10 mouse cellular contexts compared by ENCODE assay signal in the genomic region with DNA sequence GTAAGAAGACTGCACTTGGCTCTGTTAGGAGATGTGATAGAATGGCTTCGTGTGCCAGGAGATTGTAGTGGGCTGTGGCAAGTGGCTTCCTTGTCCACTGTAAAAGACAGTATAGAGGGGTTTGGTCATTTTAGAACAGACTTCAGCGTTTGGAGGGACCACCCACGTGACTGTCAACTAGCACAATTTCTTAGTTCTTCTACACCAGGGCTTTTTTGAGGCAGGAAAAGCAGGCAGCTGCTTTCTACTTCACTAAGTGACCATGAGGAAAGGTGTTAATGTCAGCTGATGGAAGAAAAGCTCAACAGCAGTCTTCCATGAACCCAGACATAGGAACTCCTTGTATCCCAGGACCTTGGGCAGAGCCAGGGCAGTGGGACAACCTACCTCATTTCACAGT.
A peak's percentile ranks its signal among the peaks of the same experiment; 100 is the strongest.
DNase-seq lines count a peak whose midpoint lies in the region; ATAC-seq and TF ChIP-seq lines count a peak whose summit lies in the region.
"Had no signal": no experiment of that assay in that cellular context is flagged by ENCODE, and none has a peak within 500 bp of the region (broad histone marks: within the 10 kb centered on the region; RNA-seq: fewer than 3 reads in every experiment).

No protein-coding gene starts in this region.

- H3K27ac ChIP-seq in heart, embryonic 15.5 days, result peak overlapping the region; percentile 86
- H3K27ac ChIP-seq in liver, embryonic 11.5 days (ENCODE audit: low read depth, low read length), result peak overlapping the region; percentile 13; the same call in 1 of the 2 replicates
- no peak overlapping the region for H3K27ac ChIP-seq in liver, postnatal 0 days (ENCODE audit: low read depth)
- H3K27ac ChIP-seq in intestine, embryonic 15.5 days, result peak overlapping the region; percentile 92
- H3K27ac ChIP-seq in neural tube, embryonic 14.5 days (ENCODE audit: low read depth, low read length), result no peak overlapping the region
- H3K27ac ChIP-seq in forebrain, embryonic 15.5 days (replicated peaks), result no peak overlapping the region

- no peak for TF ChIP-seq CTCF in liver, postnatal 0 days (IDR thresholded peaks at IDR 0.05; ENCODE audit: low read depth)

- H3K4me2 ChIP-seq in heart, embryonic 15.5 days, result no peak overlapping the region
- no peak overlapping the region for H3K4me2 ChIP-seq in liver, embryonic 11.5 days
- H3K4me2 ChIP-seq in liver, postnatal 0 days (ENCODE audit: low read depth, low read length), result no peak overlapping the region
- H3K4me2 ChIP-seq in intestine, embryonic 15.5 days (replicated peaks), result no peak overlapping the region
- H3K4me2 ChIP-seq in neural tube, embryonic 14.5 days (ENCODE audit: low read depth, low read length), result no peak overlapping the region
- H3K4me2 ChIP-seq in forebrain, embryonic 15.5 days (replicated peaks), result no peak overlapping the region

- no peak for TF ChIP-seq EP300 in liver, postnatal 0 days (IDR thresholded peaks at IDR 0.05; ENCODE audit: low read depth)

- no peaks in the 10 kb centered on the region for H3K27me3 ChIP-seq in heart, embryonic 15.5 days
- H3K27me3 ChIP-seq in liver, embryonic 11.5 days (replicated peaks; ENCODE audit: control insufficient read depth, insufficient read depth, low read length), result no peaks in the 10 kb centered on the region
- H3K27me3 ChIP-seq in liver, postnatal 0 days (ENCODE audit: insufficient read depth, low read length), result no peaks in the 10 kb centered on the region
- no peaks in the 10 kb centered on the region for H3K27me3 ChIP-seq in intestine, embryonic 15.5 days (replicated peaks)
- H3K27me3 ChIP-seq in neural tube, embryonic 14.5 days (ENCODE audit: control insufficient read depth, insufficient read depth, low read length), result no peaks in the 10 kb centered on the region
- no peaks in the 10 kb centered on the region for H3K27me3 ChIP-seq in forebrain, embryonic 15.5 days

- peaks cover 49% of the 10 kb centered on the region for H3K4me1 ChIP-seq in heart, embryonic 15.5 days (replicated peaks)
- peaks cover 21% of the 10 kb centered on the region for H3K4me1 ChIP-seq in liver, embryonic 11.5 days (replicated peaks; ENCODE audit: control insufficient read depth, insufficient read depth, low read length)
- H3K4me1 ChIP-seq in liver, postnatal 0 days (ENCODE audit: insufficient read depth), result peaks cover 43% of the 10 kb centered on the region
- peaks cover 43% of the 10 kb centered on the region for H3K4me1 ChIP-seq in intestine, embryonic 15.5 days (replicated peaks)
- H3K4me1 ChIP-seq in neural tube, embryonic 14.5 days (ENCODE audit: control insufficient read depth, insufficient read depth, low read length), result peaks cover 11% of the 10 kb centered on the region
- H3K4me1 ChIP-seq in forebrain, embryonic 15.5 days, result peaks cover 9% of the 10 kb centered on the region

- peaks cover 8% of the 10 kb centered on the region; the same call in 1 of the 2 replicates for H3K36me3 ChIP-seq in heart, embryonic 15.5 days
- peaks cover 5% of the 10 kb centered on the region; the same call in 1 of the 2 replicates for H3K36me3 ChIP-seq in liver, embryonic 11.5 days (ENCODE audit: control insufficient read depth, insufficient read depth, low read length)
- peaks cover 13% of the 10 kb centered on the region for H3K36me3 ChIP-seq in liver, postnatal 0 days (replicated peaks; ENCODE audit: insufficient read depth, low read length)
- H3K36me3 ChIP-seq in intestine, embryonic 15.5 days, result 0 out of 2 replicates have a peak, but pooled peaks cover 3% of the 10 kb centered on the region
- H3K36me3 ChIP-seq in neural tube, embryonic 14.5 days (ENCODE audit: control insufficient read depth, insufficient read depth, low read length), result peaks cover 6% of the 10 kb centered on the region; the same call in 1 of the 2 replicates
- H3K36me3 ChIP-seq in forebrain, embryonic 15.5 days, result peaks cover 17% of the 10 kb centered on the region

- no peak for DNase-seq in heart, adult 8-10 months (ENCODE audit: low spot score)
- DNase-seq in liver, embryonic 11.5 days (ENCODE audit: low spot score), result no peak
- no peak for DNase-seq in liver, postnatal 0 days
- DNase-seq in right cerebral cortex, adult 18-20 months, result no peak
- DNase-seq: thymus, adult 18-20 months had no signal

- no peaks in the 10 kb centered on the region for H3K9me3 ChIP-seq in heart, embryonic 15.5 days (replicated peaks)
- H3K9me3 ChIP-seq in liver, embryonic 11.5 days (ENCODE audit: control insufficient read depth, low read length), result no peaks in the 10 kb centered on the region
- H3K9me3 ChIP-seq in liver, postnatal 0 days (ENCODE audit: low read length), result no peaks in the 10 kb centered on the region
- H3K9me3 ChIP-seq in intestine, embryonic 15.5 days, result no peaks in the 10 kb centered on the region
- H3K9me3 ChIP-seq in neural tube, embryonic 14.5 days (ENCODE audit: control insufficient read depth, low read length), result no peaks in the 10 kb centered on the region
- no peaks in the 10 kb centered on the region for H3K9me3 ChIP-seq in forebrain, embryonic 15.5 days

- H3K4me3 ChIP-seq in heart, embryonic 15.5 days, result no peak overlapping the region
- H3K4me3 ChIP-seq in liver, embryonic 11.5 days (ENCODE audit: low read depth, low read length), result no peak overlapping the region
- H3K4me3 ChIP-seq in liver, postnatal 0 days (ENCODE audit: low read depth, low read length), result no peak overlapping the region
- H3K4me3 ChIP-seq in intestine, embryonic 15.5 days (replicated peaks), result no peak overlapping the region
- H3K4me3 ChIP-seq in neural tube, embryonic 14.5 days (ENCODE audit: low read depth, low read length), result no peak overlapping the region
- no peak overlapping the region for H3K4me3 ChIP-seq in forebrain, embryonic 15.5 days
- H3K4me3 ChIP-seq: left cerebral cortex, adult 2 months had no signal

- 76% methylated on average over 3 of the region's 3 CpGs for WGBS in heart, embryonic 15.5 days
- WGBS in liver, embryonic 11.5 days, result 85% methylated on average over 3 of the region's 3 CpGs
- 71% methylated on average over 3 of the region's 3 CpGs for WGBS in liver, postnatal 0 days (ENCODE audit: insufficient replicate concordance)
- 58% methylated on average over 3 of the region's 3 CpGs for WGBS in intestine, embryonic 15.5 days
- WGBS in neural tube, embryonic 14.5 days, result 80% methylated on average over 3 of the region's 3 CpGs
- 83% methylated on average over 3 of the region's 3 CpGs for WGBS in forebrain, embryonic 15.5 days

- H3K9ac ChIP-seq in heart, embryonic 15.5 days, result no peak overlapping the region
- no peak overlapping the region for H3K9ac ChIP-seq in liver, embryonic 11.5 days (ENCODE audit: low read depth, low read length)
- H3K9ac ChIP-seq in liver, postnatal 0 days (replicated peaks), result no peak overlapping the region
- no peak overlapping the region for H3K9ac ChIP-seq in intestine, embryonic 15.5 days
- H3K9ac ChIP-seq in neural tube, embryonic 14.5 days (replicated peaks; ENCODE audit: low read depth, low read length), result no peak overlapping the region
- no peak overlapping the region for H3K9ac ChIP-seq in forebrain, embryonic 15.5 days (replicated peaks)

- ATAC-seq in heart, embryonic 15.5 days (replicated peaks; ENCODE audit: insufficient number of reproducible peaks, insufficient read depth, low FRiP score, low read depth), result peak; percentile 36; the same call in 1 of the 2 replicates
- ATAC-seq in liver, embryonic 11.5 days (replicated peaks; ENCODE audit: low FRiP score), result no peak
- no peak for ATAC-seq in liver, postnatal 0 days
- no peak for ATAC-seq in intestine, embryonic 15.5 days
- ATAC-seq in neural tube, embryonic 14.5 days (ENCODE audit: low read depth), result 0 out of 2 replicates have a peak, but pooled peaks have one; percentile 14
- no peak for ATAC-seq in forebrain, embryonic 15.5 days (replicated peaks)

Comparison
In these comparisons a context has a peak if more than half of its experiments do, and no peak if none do; other contexts are left out.
1. H3K27ac ChIP-seq: peak in heart, embryonic 15.5 days (single experiment), liver, embryonic 11.5 days (single experiment) and intestine, embryonic 15.5 days (single experiment); none in liver, postnatal 0 days (single experiment), neural tube, embryonic 14.5 days (single experiment) and forebrain, embryonic 15.5 days (single experiment).
2. ATAC-seq: peak in heart, embryonic 15.5 days (single experiment) and neural tube, embryonic 14.5 days (single experiment); none in liver, embryonic 11.5 days (single experiment), liver, postnatal 0 days (single experiment), intestine, embryonic 15.5 days (single experiment) and forebrain, embryonic 15.5 days (single experiment).